Mouse (Mus musculus) E14TG2a.4 (cell line): ENCODE measurements around the gene Sept3.

Source experiments
- CTCF ChIP-seq: conservative IDR thresholded peaks from 2 replicates; pipeline ENCODE4 v1.5.1; 2014; ENCODE audit warnings: low read length
- NANOG ChIP-seq: IDR thresholded peaks from 2 replicates; pipeline ENCODE4 v1.6.1; 2014; ENCODE audit warnings: borderline replicate concordance, low read length, mixed read lengths

DNA sequence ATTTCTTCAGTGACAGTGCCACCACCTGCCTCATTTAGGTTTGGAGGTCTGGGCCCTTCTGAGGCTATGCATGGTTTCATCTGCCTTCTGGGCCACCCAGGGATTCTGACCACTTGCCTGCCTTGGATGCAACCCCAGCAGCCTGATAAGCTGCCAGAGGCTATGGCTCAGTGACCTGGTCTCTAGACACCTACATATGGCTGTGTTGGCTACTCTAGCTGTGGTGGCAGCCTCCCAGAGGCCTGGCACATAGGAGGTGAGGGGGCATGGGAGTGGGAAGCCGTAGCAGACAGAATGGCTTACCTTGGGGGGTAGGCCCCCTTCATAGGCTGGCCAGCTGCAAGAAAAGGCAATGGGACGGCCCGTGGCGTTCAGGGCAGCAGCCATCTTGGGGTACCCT is 60.5 kb downstream of the Sept3 start:
- TF ChIP-seq CTCF (no peak), NANOG (no peak)
